Mouse (Mus musculus): ENCODE data around the gene Cd5l. TPM values are rescaled to one million over a fixed set of nuclear protein-coding genes. Genes with fewer than 3 reads are reported as not detected.

Cd5l gene
- polyA plus RNA-seq, 1 experiment from 2014 or later: 0.13 TPM

GRCm38 (mm10) chr3:87409196-87409935, 51.7 kb downstream of the Cd5l start:
- WGBS: 85% methylated on average over 4 of the region's 4 CpGs
- Histone ChIP-seq H3K36me3 (no peaks in the 10 kb centered on the region), H3K4me2 (no peak overlapping the region), H3K9ac (no peak overlapping the region), H3K9me3 (no peaks in the 10 kb centered on the region), H3K27me3 (no peaks in the 10 kb centered on the region), H3K4me3 (no peak overlapping the region), H3K27ac (no peak overlapping the region), H3K4me1 (0 out of 2 replicates have a peak, but pooled peaks cover 2% of the 10 kb centered on the region)
- ATAC-seq (ENCODE audit: insufficient number of reproducible peaks, insufficient read depth, low FRiP score, low TSS enrichment, low read depth): no peak

- H3K4me2 ChIP-seq: no peak overlapping the region
- no peaks in the 10 kb centered on the region for H3K36me3 ChIP-seq
- H3K27ac ChIP-seq: no peak overlapping the region
- ATAC-seq (ENCODE audit: insufficient number of reproducible peaks, insufficient read depth, low FRiP score, low TSS enrichment, low read depth): no peak
- H3K4me1 ChIP-seq: 0 out of 2 replicates have a peak, but pooled peaks cover 2% of the 10 kb centered on the region
- no peak overlapping the region for H3K4me3 ChIP-seq
- no peaks in the 10 kb centered on the region for H3K9me3 ChIP-seq
- no peak overlapping the region for H3K9ac ChIP-seq
- no peaks in the 10 kb centered on the region for H3K27me3 ChIP-seq
- 79% methylated on average over 6 of the region's 6 CpGs for WGBS
Measured at GRCm38 (mm10) chr3:87410605-87411004, 52.9 kb downstream of the Cd5l start.

DNA sequence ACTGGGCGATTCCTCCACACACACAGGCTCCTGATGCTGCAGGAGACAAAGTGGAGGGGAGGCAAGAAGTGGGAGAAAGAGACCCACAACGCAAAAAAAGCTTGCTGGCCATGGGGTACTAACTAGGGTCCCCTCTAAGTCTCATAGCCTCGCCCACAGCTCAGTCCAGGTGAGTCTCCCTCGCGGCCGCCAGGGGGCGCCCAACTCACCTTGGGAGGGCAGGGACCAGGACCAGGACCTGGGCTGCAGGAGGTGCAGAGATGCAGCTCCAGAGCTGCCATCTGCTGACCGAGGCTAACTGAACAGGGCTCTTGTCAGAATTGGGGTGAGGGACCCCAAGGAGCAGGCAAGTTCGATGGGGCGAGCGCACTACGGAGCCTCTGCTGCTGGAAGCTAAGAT, 53.5 kb downstream of the Cd5l start:
- WGBS: 9% methylated on average over 12 of the region's 12 CpGs
- H3K9me3 ChIP-seq: no peaks in the 10 kb centered on the region
- H3K36me3 ChIP-seq: no peaks in the 10 kb centered on the region
- peak overlapping the region; percentile 34 for H3K4me2 ChIP-seq
- ATAC-seq (ENCODE audit: insufficient number of reproducible peaks, insufficient read depth, low FRiP score, low TSS enrichment, low read depth): peak; percentile 52
- H3K27me3 ChIP-seq: no peaks in the 10 kb centered on the region
- H3K4me1 ChIP-seq: 0 out of 2 replicates have a peak, but pooled peaks cover 2% of the 10 kb centered on the region
- H3K9ac ChIP-seq: no peak overlapping the region
- H3K4me3 ChIP-seq: no peak overlapping the region
- no peak overlapping the region for H3K27ac ChIP-seq

GRCm38 (mm10) chr3:87420645-87421044, 63.0 kb downstream of the Cd5l start:
- Histone ChIP-seq H3K4me1 (no peaks in the 10 kb centered on the region), H3K4me3 (no peak overlapping the region), H3K27ac (no peak overlapping the region), H3K4me2 (no peak overlapping the region), H3K27me3 (no peaks in the 10 kb centered on the region), H3K9me3 (no peaks in the 10 kb centered on the region), H3K36me3 (no peaks in the 10 kb centered on the region), H3K9ac (no peak overlapping the region)
- no peak for ATAC-seq (ENCODE audit: insufficient number of reproducible peaks, insufficient read depth, low FRiP score, low TSS enrichment, low read depth)
- 70% methylated on average over 1 of the region's 1 CpGs for WGBS

Other genes with a start within 250 kb of the Cd5l start
- gene Kirrel, start 183.1 kb upstream of the Cd5l start, polyA plus RNA-seq (2015; fragmentation: Nextera tagmentation; extraction: Ambion mirVana): 20.4 and 21.9 TPM in 2 replicates
- gene Fcrls, start 94.1 kb upstream of the Cd5l start, polyA plus RNA-seq (2015; fragmentation: Nextera tagmentation; extraction: Ambion mirVana): 10.6 and 11.2 TPM in 2 replicates
- gene Fcrl1, start 18.5 kb downstream of the Cd5l start, polyA plus RNA-seq (2015; fragmentation: Nextera tagmentation; extraction: Ambion mirVana): 0.28 TPM in 1 of 2 replicates, not detected in the other
- gene Fcrl5, start 77.9 kb downstream of the Cd5l start, polyA plus RNA-seq (2015; fragmentation: Nextera tagmentation; extraction: Ambion mirVana): not detected in 2 replicates
- gene Etv3, start 167.5 kb downstream of the Cd5l start, polyA plus RNA-seq (2015; fragmentation: Nextera tagmentation; extraction: Ambion mirVana): 19.6 and 19.8 TPM in 2 replicates